Mouse (Mus musculus) heart, postnatal 0 days (tissue): ENCODE measurements around the gene Gabarap. TPM values are rescaled to one million over a fixed set of nuclear protein-coding genes. Genes with fewer than 3 reads are reported as not detected.

ENCODE experiments used
- ATAC-seq: fragments of 200-750 bp; cut with Nextera tagmentation; 2 replicates; pipeline ENCODE4 v1.8.0; 2017; ENCODE audit warnings: low read depth, moderate number of reproducible peaks, moderate library complexity; ENCODE audit not compliant: insufficient read depth
- DNase-seq: peaks from one replicate; pipeline ENCODE4 v3.0.0-alpha.2; 2016; ENCODE audit warnings: low spot score
- H3K27ac ChIP-seq: fragments of 300-500 bp; sonication (generic); 2 replicates; pipeline ENCODE4 v1.5.1; 2014; ENCODE audit warnings: low read depth, mild to moderate bottlenecking
- H3K27me3 ChIP-seq: fragments of 300-500 bp; sonication (generic); 2 replicates; pipeline ENCODE4 v1.6.1; 2014; ENCODE audit warnings: low read length, mixed read lengths; ENCODE audit not compliant: control insufficient read depth, insufficient read depth
- H3K36me3 ChIP-seq: fragments of 300-500 bp; sonication (generic); replicated peaks from 2 replicates; pipeline ENCODE4 v1.6.1; 2014; ENCODE audit warnings: low read length, mixed read lengths; ENCODE audit not compliant: control insufficient read depth, insufficient read depth
- H3K4me1 ChIP-seq: fragments of 300-500 bp; sonication (generic); 2 replicates; pipeline ENCODE4 v1.6.1; 2014; ENCODE audit warnings: antibody characterized with exemption; ENCODE audit not compliant: control insufficient read depth, insufficient read depth
- H3K4me2 ChIP-seq: fragments of 300-500 bp; sonication (generic); 2 replicates; pipeline ENCODE4 v1.6.1; 2014; ENCODE audit warnings: low read depth, mild to moderate bottlenecking, low read length, moderate library complexity
- H3K4me3 ChIP-seq: fragments of 300-500 bp; sonication (generic); 2 replicates; pipeline ENCODE4 v1.5.1; 2014; ENCODE audit warnings: low read depth, low read length
- H3K9ac ChIP-seq: fragments of 300-500 bp; sonication (generic); replicated peaks from 2 replicates; pipeline ENCODE4 v1.6.1; 2014; ENCODE audit warnings: low read depth, low read length, mixed read lengths
- H3K9me3 ChIP-seq: fragments of 300-500 bp; sonication (generic); replicated peaks from 2 replicates; pipeline ENCODE4 v1.6.1; 2016; ENCODE audit warnings: low read length; ENCODE audit not compliant: control insufficient read depth
- CTCF ChIP-seq: IDR thresholded peaks from 2 replicates; pipeline ENCODE4 v1.5.1; 2016; ENCODE audit warnings: antibody characterized with exemption, control low read depth, low read depth
- EP300 ChIP-seq: IDR thresholded peaks from 2 replicates; pipeline ENCODE4 v1.6.1; 2016; ENCODE audit warnings: antibody characterized with exemption, low read depth
- WGBS: fragments of 180-500 bp; shearing (Covaris S2); extraction: QIAGEN DNeasy Blood & Tissue Kit; methylation state at CpG from one replicate; pipeline ENCODE4 v1.1.7; 2014; 5-methylcytosine and 5-hydroxymethylcytosine counted together
- polyA plus RNA-seq: library from polyadenylated mRNA; unstranded; fragments of >200 nt; fragmentation: Nextera tagmentation; extraction: Ambion mirVana; gene quantifications from 2 replicates; pipeline ENCODE4 v1.2.1, GENCODE M21; 2015
- total RNA-seq: library from RNA; depleted of rRNA; stranded (reverse); fragments of >200 nt; gene quantifications from 2 replicates; pipeline ENCODE4 v1.2.3, GENCODE M21; 2014; ENCODE audit warnings: low replicate concordance

The Gabarap gene
- total and polyA plus RNA-seq, 2 experiments from 2014 or later: 305 to 472 TPM

- ATAC-seq: no peak
- H3K4me1 ChIP-seq: peaks cover 25% of the 10 kb centered on the region
- H3K9me3 ChIP-seq: no peaks in the 10 kb centered on the region
- peak within 1 kb of the TSS; percentile 99 for H3K4me3 ChIP-seq
- peaks cover 40% of the 10 kb centered on the region for H3K36me3 ChIP-seq
- peak within 1 kb of the TSS; percentile 100 for H3K9ac ChIP-seq
- H3K27me3 ChIP-seq: no peaks in the 10 kb centered on the region
- H3K27ac ChIP-seq: peak within 1 kb of the TSS; percentile 100
- WGBS: 46% methylated on average over 8 of the region's 8 CpGs
- H3K4me2 ChIP-seq: peak within 1 kb of the TSS; percentile 96
- TF ChIP-seq CTCF: no peak
- DNase-seq: no peak
Observed at GRCm38 (mm10) chr11:69982225-69982624, 8.7 kb upstream of the Gabarap start, which contains the start of gene Elp5. TSS of gene Elp5 (minus strand) at chr11:69982517.

DNA sequence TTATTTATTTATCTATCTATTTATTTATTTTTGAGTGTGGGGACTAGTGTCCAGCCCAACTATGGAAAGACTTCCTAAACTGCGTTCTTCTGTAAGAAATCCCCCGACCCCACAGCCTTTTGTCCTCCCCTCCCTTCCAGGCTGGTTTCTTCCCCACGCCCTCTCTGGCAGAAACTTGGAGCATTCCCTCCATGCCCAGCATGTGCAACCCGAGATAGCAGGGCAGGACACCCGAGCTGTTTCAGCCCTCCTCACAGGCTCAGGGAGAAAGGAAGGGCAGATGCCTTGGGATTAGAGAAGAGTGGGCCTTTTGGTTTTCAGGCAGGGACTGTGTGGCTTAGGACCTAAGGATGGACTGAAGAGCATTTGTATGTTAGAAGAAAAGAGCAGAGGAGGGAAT, 8.1 kb upstream of the Gabarap start:
- H3K27ac ChIP-seq: peak overlapping the region; percentile 100
- H3K36me3 ChIP-seq: peaks cover 41% of the 10 kb centered on the region
- no peak for ATAC-seq
- H3K4me1 ChIP-seq: peaks cover 25% of the 10 kb centered on the region
- H3K4me2 ChIP-seq: peak overlapping the region; percentile 96
- H3K9ac ChIP-seq: peak overlapping the region; percentile 100
- H3K9me3 ChIP-seq: no peaks in the 10 kb centered on the region
- DNase-seq: peak; percentile 51
- TF ChIP-seq EP300 (no peak), CTCF (no peak)
- WGBS: 12% methylated on average over 5 of the region's 5 CpGs
- no peaks in the 10 kb centered on the region for H3K27me3 ChIP-seq
- peak overlapping the region; percentile 99 for H3K4me3 ChIP-seq

DNA sequence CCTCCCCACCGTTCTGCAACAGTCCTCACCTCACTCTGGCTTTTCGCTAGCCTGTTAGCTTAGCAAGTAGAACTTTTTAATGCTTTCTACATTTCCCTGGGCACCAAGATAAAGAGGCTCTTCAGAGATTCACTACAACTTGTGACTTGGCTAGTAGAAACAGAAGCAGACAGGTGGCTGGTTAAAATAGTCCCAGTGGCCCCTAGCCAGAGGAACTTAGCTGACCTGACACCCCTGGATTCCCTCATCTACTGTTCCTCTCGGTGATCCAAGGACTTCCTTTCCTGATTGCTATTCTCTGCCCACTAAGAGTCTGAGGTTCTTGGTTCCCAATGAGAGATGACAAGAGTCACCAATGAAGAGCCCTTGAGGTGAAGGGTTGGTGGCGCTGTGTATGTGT, 7.6 kb upstream of the Gabarap start:
- Histone ChIP-seq H3K27me3 (no peaks in the 10 kb centered on the region), H3K9me3 (no peaks in the 10 kb centered on the region), H3K4me3 (peak overlapping the region; percentile 99), H3K36me3 (peaks cover 43% of the 10 kb centered on the region), H3K4me2 (peak overlapping the region; percentile 96), H3K27ac (peak overlapping the region; percentile 100), H3K9ac (peak overlapping the region; percentile 100), H3K4me1 (peaks cover 25% of the 10 kb centered on the region)
- no peak for DNase-seq
- no peak for ATAC-seq
- TF ChIP-seq CTCF (no peak), EP300 (no peak)
- WGBS: 62% methylated on average over 4 of the region's 4 CpGs

- 86% methylated on average over 8 of the region's 8 CpGs for WGBS
- Histone ChIP-seq H3K4me1 (peaks cover 23% of the 10 kb centered on the region), H3K36me3 (peaks cover 52% of the 10 kb centered on the region), H3K27ac (no peak overlapping the region), H3K9ac (no peak overlapping the region; the same call in 1 of the 2 replicates), H3K4me2 (no peak overlapping the region), H3K27me3 (no peaks in the 10 kb centered on the region), H3K9me3 (no peaks in the 10 kb centered on the region), H3K4me3 (no peak overlapping the region)
- TF ChIP-seq EP300 (no peak), CTCF (no peak)
- DNase-seq: no peak
- ATAC-seq: no peak
Observed at GRCm38 (mm10) chr11:69984431-69984830, 6.5 kb upstream of the Gabarap start.

DNA sequence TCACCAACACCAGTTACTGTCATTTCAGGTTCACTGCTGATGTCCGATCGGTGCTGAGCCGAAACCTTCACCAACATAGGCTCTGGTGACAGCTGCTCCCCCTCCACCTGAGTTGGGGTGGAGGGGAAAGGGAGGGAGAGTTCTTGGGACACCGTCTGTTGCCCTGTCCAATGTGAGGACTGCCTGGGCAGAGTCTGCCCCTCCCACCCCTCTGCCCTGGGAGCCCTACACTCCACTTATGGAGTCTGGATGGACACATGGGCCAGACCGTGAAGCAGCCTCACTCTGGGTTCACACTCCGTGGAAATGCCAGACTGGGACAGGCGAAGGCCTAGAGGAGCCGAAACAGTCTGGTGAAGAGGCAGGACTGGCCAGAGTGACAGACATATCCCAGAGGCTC, 994 bp upstream of the Gabarap start:
- Histone ChIP-seq H3K4me2 (no peak overlapping the region), H3K4me1 (peaks cover 11% of the 10 kb centered on the region), H3K36me3 (peaks cover 66% of the 10 kb centered on the region), H3K27me3 (no peaks in the 10 kb centered on the region), H3K9ac (no peak overlapping the region; the same call in 1 of the 2 replicates), H3K9me3 (no peaks in the 10 kb centered on the region), H3K4me3 (no peak overlapping the region), H3K27ac (peak overlapping the region; percentile 94)
- ATAC-seq (no peak), DNase-seq (no peak)
- WGBS: 74% methylated on average over 8 of the region's 8 CpGs
- TF ChIP-seq EP300: no peak
- TF ChIP-seq CTCF: no peak

- peak overlapping the region; percentile 64 for H3K4me3 ChIP-seq
- H3K36me3 ChIP-seq: peaks cover 51% of the 10 kb centered on the region
- H3K27me3 ChIP-seq: no peaks in the 10 kb centered on the region
Observed at GRCm38 (mm10) chr11:69991711-69992110, 768 bp downstream of the Gabarap start.

More at GRCm38 (mm10) chr11:69991711-69992110, 768 bp downstream of the Gabarap start:
- TF ChIP-seq CTCF (no peak), EP300 (no peak)
- no peak for DNase-seq
- no peak; the same call in 1 of the 2 replicates for ATAC-seq
- 1% methylated on average over 15 of the region's 15 CpGs for WGBS
- H3K27ac ChIP-seq: peak overlapping the region; percentile 94
- no peaks in the 10 kb centered on the region for H3K9me3 ChIP-seq
- H3K4me1 ChIP-seq: peaks cover 11% of the 10 kb centered on the region
- H3K4me2 ChIP-seq: peak overlapping the region; percentile 70
- peak overlapping the region; percentile 85 for H3K9ac ChIP-seq
